Mouse (Mus musculus) v-Abl transformed pro-B cells (cell line): ENCODE measurements around the gene Fcgr2b.

Experiments
- in situ Hi-C, 2 experiments: fragments of 400-800 bp; cut with MboI; formaldehyde crosslinking; loops; one replicate each; pipeline ENCODE4 v1.15.1; 2025; ENCODE audit not compliant: unreplicated experiment in 2 of 2

The Fcgr2b gene

DNA sequence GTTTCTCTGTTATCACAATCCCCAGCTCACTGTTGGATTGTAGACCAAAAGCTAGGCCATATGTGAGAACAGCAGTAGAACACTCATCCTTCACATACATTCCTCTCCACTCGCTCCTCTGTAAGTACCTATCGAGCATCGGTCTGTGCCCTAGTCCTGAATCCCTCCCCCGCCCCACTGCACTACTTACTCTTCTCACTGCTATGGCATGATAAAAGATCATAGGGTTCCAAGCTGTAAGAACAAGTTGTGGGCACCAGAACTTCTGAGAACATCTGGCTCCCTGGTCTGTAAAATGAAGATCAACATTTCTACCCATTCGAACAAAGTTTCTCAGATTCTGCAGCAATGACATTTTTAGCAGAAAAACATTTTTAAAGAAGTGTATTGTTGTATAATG, at the start of gene Fcgr2b:
Gene Fcgr2b (minus strand): TSS at position 101 of the 400 bp plus-strand sequence.
- in situ Hi-C loops: no loop called here

DNA sequence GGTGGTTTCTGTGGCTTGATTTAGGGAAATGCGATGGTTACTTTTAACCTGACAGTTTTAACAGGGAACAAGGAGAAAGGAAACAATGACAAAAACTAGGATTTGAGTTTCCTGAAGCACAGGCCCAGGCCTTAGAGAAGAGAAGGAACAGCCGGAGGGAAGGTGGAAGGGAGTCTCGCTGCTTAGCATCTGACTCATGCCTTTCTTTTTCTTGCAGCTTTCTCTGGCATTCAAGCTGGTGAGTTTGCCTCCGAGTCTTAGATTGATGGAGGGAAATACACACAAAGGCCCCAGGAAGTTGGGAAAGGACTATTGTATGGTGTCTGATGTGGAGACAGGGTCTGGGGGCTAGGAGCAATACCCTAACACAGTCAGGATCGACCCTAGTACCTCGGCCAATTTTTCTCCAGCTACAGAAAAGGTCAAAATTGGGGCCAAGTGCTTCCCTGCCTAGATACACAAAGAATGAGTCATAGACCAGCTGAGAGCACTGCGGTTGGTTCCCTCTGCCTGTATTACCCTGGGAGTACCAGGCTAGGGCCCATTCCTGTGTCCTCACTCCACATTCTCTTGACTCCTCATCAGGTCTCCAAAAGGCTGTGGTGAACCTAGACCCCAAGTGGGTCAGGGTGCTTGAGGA, 43.1 kb upstream of the Fcgr2b start:
- in situ Hi-C loops: loop anchor here (10.0 to 25.0 kb wide), 3 partner anchors 218 to 382 kb away; partner anchors contain the start of genes Apoa2 (in 1 of the 2), Fcer1g (in 1 of the 2) and Olfml2b (in 1 of the 2)

DNA sequence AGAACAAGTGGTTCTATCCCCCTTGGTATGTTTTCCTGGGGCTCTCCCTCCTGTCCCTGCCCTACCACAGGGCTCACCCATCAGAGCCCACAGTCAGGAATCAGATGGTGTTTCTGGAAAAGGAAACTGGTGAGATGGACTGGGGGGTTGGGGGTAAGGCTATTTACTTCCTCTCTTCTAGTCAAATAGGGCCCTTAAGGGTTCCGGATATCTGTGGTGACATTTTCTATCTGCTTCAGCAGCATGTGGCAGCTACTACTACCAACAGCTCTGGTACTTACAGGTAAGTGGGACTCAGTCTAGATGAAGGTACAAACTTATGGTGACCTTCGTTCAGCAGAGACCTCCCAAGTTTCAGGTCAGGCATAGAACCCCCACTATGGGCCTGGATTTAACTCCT, 42.4 kb upstream of the Fcgr2b start, which contains the start of gene Fcgr4:
Gene Fcgr4 (plus strand): TSS at position 184 of the 400 bp plus-strand sequence.
- in situ Hi-C loops: loop anchor here (10.0 to 25.0 kb wide), 3 partner anchors 219 to 381 kb away; partner anchors contain the start of genes Apoa2 (in 1 of the 2), Fcer1g (in 1 of the 2) and Olfml2b (in 1 of the 2)

DNA sequence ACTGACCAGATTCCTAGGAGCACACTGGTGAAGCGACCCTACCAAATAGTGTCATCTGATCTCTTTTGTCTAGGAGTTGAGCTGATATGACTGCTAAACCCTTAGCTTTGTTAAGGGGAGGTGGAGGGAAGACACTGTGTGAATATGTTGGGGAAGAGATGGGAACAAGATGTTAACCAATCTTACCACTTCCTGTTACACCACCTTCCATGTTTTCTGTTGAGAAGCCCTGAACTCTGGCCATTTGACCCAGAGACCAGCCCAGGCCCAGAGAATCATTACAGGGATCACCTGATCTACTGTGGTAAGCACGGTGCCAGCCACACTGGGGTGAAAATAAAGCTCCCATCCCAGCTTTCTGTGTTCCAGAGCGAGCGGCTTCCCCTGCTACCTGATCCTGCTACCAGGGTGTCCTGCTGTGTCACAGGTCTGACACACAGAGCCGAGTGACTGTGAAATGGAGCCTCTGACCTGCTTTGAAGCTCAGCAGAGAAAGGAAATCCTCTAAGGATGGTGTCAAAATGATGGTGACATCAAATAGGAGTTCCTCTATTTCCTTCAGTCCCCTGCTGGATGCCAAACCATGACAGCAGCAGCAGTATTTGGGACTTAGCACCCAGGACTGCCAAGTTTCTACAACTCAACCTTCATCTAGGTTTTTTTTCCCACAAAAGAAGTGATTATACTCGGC, 41.3 kb upstream of the Fcgr2b start:
- in situ Hi-C loops: loop anchor here (10.0 to 25.0 kb wide), 3 partner anchors 220 to 380 kb away; partner anchors contain the start of genes Apoa2 (in 1 of the 2), Fcer1g (in 1 of the 2) and Olfml2b (in 1 of the 2)

DNA sequence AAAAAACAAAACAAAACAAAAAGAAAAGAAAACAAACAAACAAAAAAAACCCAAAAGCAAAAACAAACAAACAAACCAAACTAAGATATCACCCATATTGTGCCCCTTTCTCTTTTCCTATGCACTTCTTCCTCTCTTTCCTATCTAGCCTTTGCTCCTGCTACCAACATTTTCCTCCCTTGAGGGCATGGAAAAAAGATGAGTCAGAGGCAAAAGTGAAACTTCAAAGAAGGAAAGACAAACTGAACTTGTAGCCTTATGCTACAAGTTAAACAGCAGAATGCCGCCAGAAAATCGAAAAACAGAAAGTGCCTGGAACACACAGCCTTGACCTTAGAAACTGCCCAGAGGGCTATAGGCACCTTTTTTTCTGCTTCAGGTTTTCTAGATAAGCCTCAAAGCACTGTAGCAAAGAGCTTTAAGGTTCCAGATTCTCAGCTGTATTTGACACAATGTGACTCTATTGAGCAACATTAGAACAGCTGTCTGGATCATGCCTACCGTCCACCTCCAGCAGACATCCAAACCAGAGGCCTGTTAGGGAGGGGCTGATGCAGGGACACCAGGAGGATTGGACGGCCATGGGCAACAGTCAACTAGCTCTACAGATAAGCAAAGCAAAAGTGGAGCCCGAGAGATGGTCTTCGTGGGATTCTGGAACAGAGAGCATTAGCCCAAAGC, 40.5 kb upstream of the Fcgr2b start:
- in situ Hi-C loops: loop anchor here (10.0 to 25.0 kb wide), 3 partner anchors 220 to 380 kb away; partner anchors contain the start of genes Apoa2 (in 1 of the 2), Fcer1g (in 1 of the 2) and Olfml2b (in 1 of the 2)

DNA sequence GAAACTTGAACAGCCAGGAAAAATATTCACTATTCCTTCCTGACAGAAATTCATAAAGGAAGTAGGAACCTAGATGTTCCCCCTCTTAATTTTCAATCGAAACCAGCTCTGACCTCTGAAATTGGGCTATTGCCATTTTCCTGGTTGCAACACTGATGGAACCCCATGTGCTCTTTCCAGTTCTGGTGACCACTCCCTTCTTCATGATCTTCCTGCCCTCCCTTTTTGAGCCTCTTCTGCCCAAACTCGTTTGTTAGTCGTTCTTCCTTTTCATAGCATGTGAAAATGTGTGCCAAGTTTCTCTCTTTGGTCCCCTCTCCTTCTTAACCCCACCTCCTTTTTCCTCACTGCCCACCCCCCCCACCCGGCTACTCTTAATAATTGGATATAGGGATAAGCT, 35.4 kb upstream of the Fcgr2b start:
- in situ Hi-C loops: loop anchor here (10.0 to 25.0 kb wide), 3 partner anchors 226 to 374 kb away; partner anchors contain the start of genes Apoa2 (in 1 of the 2), Fcer1g (in 1 of the 2) and Olfml2b (in 1 of the 2)

DNA sequence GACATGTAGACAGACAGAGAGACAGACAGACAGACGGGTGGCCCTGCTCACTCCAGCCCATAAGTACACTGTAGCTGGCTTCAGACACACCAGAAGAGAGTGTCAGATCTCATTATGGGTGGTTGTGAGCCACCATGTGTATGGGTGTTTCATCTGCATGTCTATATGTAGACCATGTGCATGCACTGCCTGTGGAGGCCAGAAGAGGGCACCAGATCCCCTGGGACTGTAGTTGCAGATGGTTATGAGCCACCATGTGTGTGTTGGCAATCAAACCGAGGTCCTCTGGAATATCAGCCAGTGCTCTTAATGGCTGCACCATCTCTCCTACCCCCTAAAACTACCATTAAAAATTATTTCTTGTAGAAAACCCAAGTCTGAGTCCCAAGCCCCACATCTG, 30.6 kb upstream of the Fcgr2b start:
- in situ Hi-C loops: loop anchor here in 1 of 2 experiments (25.0 kb wide), 2 partner anchors 230 to 370 kb away; partner anchors contain the start of genes Apoa2, Fcer1g and Olfml2b

DNA sequence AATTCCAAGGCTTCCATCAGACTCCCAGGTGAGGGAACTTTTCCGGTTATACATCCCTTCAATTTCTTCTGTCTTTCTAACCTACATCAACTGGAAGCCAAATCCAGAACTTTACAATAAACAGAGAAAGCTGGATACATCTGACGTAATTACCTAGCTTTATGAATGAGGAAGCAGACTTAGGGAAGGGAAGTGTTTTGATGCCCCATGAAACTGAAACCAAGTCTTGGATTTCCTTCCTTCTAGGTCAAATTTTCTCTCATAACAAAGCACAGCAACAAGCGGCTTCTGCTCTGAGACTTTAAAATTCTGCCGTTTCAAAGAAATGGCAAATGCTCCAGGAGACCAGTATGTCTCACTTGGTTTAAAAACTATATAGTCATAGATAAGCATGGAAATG, 30.0 kb upstream of the Fcgr2b start:
- in situ Hi-C loops: loop anchor here in 1 of 2 experiments (25.0 kb wide), 2 partner anchors 231 to 369 kb away; partner anchors contain the start of genes Apoa2, Fcer1g and Olfml2b

DNA sequence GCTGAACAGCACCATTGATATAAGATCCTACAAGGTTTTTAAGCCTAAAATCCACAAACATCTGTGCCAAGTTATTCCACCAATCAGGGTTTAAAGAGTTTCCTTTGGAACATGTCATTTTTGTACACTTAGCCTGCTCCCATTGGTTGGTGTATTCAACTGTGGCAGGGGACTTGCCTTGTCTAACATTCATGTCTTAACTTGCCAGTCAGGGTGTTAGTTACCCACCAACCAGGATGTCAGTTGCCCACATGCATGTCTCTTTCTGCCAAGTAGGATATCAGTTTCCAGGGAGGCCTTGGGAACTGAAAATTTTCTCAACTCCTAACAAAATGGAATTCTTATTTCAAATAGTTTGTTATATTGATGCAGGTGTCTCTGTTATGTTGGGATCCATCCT, 29.2 kb upstream of the Fcgr2b start:
- in situ Hi-C loops: loop anchor here in 1 of 2 experiments (25.0 kb wide), 2 partner anchors 232 to 368 kb away; partner anchors contain the start of genes Apoa2, Fcer1g and Olfml2b

DNA sequence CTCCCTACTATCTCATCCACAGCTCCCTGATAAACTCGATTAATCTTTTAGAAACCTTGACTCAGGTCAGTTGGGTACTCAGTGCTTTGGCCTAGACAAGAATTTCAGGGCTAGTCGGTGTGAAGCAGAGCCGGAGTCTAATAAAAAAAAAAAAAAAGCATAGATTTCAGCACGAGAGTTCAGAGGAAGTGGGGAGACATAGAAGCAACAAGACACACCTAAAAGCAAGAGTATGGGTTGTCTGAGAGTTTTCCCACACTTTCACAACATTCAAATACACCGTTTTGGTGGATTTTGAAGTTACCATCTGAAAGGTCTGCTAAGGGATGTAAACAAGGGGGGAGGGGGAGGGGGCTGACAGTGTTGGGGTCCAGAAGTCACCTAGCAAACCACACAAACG, 28.7 kb upstream of the Fcgr2b start:
- in situ Hi-C loops: loop anchor here in 1 of 2 experiments (25.0 kb wide), 2 partner anchors 232 to 368 kb away; partner anchors contain the start of genes Apoa2, Fcer1g and Olfml2b

DNA sequence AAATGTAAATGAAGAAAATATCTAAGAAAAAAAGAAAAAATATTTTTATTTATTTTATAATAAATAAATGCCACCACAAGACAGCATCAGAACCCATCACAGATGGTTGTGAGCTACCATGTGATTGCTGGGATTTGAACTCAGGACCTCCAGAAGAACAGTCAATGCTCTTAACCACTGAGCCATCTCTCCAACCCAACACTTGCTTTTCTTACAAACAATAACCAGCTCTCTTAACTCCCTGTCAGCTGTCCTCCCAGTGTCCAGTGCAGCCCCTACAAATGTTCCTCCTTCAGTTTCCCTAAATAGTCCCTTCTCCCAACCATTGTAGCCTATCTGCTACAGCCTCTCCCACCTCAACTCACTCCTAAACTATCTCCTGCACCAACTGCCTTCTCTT, 23.5 kb upstream of the Fcgr2b start:
- in situ Hi-C loops: loop anchor here (5.0 to 25.0 kb wide), 5 partner anchors 37 to 365 kb away; partner anchors contain the start of genes Apoa2 (in 1 of the 2), Fcer1g (in 1 of the 2) and Olfml2b (in 1 of the 2)

DNA sequence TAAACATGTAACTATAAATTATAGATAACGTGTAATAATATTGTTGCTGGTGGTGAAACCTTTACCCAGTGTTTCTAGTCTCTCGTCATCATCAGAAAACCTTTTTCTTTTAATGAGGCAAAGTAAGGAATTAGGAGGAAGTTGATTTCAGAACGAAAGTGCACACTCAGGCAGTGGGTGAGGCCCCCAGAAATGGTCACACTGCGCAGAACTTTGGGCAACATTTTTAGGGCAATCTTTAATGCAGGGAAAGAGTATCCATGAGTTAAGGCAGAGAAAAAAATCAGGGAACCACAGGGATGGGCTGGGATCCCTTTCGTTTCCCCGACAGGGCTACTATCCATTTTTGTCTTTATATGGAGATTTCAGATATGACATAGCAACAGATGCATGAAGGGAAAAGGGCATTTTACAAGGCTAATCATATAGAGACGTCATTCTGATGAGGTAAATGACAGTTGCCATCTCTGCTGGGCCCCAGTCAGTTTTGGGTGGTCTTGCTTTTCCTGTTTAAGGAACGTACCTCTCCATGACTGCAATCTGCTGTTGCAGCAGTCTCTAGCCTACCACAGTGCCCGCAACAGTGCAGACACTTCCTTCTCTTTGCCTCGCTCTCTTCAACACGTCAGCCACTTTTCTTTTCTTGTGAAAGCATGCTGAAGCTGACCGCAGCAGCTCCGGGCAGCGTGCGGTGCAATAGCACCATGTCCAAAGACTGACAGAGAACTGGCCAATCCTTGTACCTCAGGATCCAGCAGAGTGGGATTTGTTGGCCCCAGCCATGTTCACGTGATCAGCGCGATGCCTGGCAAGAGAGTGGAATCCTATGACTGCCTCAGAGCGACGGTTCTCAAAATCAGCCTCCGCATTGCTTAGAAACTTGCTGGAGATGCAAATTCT, 21.7 kb upstream of the Fcgr2b start:
- in situ Hi-C loops: loop anchor here in 1 of 2 experiments (5.0 to 10.0 kb wide), 3 partner anchors 39 to 363 kb away; no protein-coding TSS in a partner anchor

DNA sequence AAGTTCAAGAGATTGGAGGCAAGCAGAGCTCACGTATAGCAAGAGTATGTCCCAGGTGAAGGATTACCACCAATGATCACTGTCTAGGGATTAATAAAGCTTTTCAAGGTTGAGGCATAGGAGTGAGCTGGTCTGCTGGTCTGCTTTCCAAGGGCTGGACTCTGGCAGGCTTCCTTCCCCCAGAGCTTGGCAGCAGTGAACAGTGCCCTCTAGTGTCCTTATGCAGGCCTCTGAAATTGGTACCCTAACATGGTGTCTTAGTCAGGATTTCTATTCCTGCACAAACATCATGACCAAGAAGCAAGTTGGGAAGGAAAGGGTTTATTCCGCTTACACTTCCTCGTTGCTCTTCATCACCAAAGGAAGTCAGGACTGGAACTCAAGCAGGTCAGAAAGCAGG, 20.4 kb upstream of the Fcgr2b start:
- in situ Hi-C loops: loop anchor here in 1 of 2 experiments (5.0 to 10.0 kb wide), 3 partner anchors 41 to 362 kb away; no protein-coding TSS in a partner anchor

DNA sequence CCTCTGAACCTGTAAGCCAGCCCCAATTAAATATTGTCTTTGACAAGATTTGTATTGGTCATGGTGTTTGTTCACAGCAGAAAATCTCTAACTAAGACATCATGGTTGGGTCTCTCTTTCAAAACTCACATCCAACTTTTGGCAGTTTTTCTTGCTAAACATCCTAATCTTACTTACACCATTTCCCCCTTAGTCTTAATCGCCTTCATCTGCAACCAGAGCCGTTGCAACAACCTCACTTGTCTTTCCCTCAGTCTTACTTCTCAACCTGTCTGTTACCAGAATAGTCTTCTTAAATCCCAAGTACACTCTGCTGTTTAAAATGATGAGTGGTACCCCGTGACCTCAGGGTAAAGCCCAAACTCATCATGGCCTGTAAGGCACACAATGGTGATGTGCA, 19.7 kb upstream of the Fcgr2b start:
- in situ Hi-C loops: loop anchor here in 1 of 2 experiments (5.0 to 10.0 kb wide), 3 partner anchors 41 to 361 kb away; no protein-coding TSS in a partner anchor

DNA sequence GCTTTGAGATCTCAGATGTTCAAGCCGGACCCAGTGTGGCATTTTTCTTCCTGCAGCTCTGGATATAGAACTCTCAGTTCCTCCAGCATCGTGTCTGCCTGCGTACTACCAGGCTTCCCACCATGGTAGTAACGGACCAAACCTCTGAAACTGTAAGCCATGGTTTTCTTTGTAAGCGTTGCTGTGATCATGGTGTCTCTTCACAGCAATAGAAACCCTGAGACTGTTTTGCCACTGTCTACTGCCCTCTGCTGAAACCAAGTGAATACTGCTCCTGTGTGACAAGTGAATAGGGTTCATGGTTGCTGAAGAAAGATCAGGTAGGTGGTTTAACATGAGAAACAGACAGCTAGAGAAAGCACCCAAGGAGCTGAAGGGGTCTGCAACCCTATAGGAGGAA, 16.2 kb upstream of the Fcgr2b start:
- in situ Hi-C loops: loop anchor here (5.0 to 10.0 kb wide), 2 partner anchors 90 to 358 kb away; no protein-coding TSS in a partner anchor

DNA sequence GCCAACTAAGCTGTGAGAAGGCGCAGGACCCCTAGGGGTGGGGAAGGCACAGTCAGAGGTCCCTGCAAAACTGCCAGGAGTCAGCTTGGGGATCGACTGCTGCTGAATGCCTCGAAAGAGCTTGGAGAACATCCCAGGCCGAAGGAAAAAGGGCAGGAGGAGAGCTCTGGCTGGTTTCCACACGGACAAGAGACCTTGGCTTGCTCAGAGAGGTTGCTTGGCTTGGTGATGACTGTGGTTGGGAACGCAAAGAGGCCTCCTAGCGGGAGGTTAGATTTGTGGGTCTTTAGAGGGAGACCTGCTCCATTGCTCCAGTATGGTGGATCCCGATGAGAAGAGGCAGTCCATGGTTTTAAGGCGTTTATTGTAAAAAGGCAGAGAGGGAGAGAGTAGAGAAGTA, 13.3 kb upstream of the Fcgr2b start:
- in situ Hi-C loops: loop anchor here (5.0 to 10.0 kb wide), 3 partner anchors 55 to 355 kb away; no protein-coding TSS in a partner anchor

DNA sequence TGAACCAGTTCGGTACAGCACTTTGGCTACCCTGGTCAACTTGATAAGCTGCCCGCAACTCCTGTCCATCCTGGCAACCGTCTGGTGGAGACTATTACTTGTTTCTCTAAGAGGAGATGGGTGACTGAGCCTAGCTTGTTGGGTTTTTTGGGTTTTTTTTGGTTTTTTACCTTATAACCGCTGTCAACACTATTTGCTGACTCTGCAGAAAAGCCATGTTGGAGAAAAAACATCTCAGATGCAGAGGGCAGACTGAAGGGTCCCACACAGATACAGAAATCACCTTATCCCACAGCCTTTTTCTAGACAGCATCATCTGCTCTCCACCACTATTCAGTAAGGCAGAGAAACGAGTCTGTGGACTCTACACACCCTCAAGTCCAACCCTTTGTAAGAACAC, 9.5 kb upstream of the Fcgr2b start:
- in situ Hi-C loops: loop anchor here in 1 of 2 experiments (10.0 kb wide), 1 partner anchor 51 kb away; no protein-coding TSS in a partner anchor

DNA sequence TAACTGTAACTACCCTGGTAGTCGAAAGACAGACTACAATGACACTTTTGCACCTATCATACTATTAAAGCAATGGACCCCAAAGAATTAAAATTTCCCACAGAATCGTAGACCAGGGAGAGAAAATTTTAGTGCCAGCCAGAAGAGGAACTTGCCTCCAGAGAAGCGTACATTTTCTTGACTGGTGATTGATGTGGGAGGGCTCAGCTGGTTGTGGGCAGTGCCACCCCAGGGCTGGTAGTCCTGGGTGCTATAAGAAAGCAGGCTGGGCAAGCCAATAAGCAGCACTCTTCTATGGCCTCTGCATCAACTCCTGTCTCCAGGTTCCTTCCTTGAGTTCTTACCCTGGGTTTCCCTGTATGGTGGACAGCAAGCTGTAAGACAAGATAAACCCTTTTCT, 8.7 kb upstream of the Fcgr2b start:
- in situ Hi-C loops: loop anchor here in 1 of 2 experiments (10.0 kb wide), 1 partner anchor 50 kb away; no protein-coding TSS in a partner anchor
